Mouse (Mus musculus): ENCODE data around the gene Vasn.

DNA sequence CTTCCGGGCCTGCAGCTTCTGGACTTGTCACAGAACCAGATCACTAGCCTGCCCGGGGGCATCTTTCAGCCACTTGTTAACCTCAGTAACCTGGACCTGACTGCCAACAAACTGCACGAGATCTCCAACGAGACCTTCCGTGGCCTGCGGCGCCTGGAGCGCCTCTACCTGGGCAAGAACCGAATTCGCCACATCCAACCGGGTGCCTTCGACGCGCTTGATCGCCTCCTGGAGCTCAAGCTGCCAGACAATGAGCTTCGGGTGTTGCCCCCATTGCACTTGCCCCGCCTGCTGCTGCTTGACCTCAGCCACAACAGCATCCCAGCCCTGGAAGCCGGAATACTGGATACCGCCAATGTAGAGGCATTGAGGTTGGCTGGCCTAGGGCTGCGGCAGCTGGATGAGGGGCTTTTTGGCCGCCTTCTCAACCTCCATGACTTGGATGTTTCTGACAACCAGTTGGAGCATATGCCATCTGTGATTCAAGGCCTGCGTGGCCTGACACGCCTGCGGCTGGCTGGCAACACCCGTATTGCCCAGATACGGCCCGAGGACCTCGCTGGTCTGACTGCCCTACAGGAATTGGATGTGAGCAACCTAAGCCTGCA, 8.8 kb downstream of the Vasn start:
- TF ChIP-seq EP300 (IDR thresholded peaks at IDR 0.05), result no peak
- TF ChIP-seq CTCF (IDR thresholded peaks at IDR 0.05), result no peak
